Mouse (Mus musculus): ENCODE data around the gene Tmem25. TPM values are rescaled to one million over a fixed set of nuclear protein-coding genes. Genes with fewer than 3 reads are reported as not detected.

Tmem25 gene
- total RNA-seq (2022): 10 to 100 TPM in 1 of 4 experiments, 1 to 10 TPM in 3; 8.7 to 15.3 (median 9.4) TPM

DNA sequence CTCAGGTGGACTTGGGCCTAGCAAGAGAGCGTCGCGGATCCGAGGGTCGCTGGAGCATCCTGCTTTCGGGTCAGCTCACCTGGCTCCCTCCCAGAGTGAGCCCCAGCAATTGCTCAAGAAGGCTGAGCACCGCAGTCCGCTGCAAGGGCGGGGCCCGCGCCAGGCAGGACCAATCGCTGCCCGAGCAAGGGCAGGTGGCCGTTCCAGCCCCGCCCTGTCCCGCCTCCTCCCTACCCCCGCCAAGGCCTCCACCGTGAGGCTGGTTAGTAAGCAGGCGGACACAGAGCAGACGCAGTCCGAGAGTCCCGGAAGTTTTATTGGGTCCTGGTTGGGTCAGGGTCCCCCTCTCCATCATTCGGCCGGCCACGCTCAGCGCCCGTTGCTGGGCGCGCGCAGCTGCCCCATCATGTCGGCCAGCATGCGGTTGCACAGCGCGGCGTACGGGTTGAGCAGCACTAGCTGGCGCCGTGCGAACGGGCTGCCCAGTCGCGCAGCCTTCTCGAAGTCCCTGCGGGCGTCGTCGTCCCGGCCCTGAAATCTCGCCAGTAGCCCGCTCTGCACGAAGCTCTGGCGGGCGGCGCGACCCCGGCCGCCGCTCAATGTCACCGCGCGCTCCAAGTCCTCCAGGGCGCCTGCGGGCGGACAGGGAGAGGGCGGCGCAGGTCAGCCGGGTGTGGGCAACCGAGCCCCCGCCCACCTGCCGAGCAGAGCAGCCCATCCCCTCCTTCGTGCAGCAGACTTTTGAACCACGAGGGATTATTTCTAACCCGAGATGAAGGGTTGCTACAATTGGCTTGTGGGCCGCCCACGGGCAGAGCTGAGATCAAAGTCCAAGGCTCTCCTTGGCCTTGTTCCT, at the start of gene Tmem25:
Gene Tmem25, minus strand, starts transcription at position 206 of the 856 bp plus-strand sequence.
- peak; percentile 87 for DNase-seq

DNA sequence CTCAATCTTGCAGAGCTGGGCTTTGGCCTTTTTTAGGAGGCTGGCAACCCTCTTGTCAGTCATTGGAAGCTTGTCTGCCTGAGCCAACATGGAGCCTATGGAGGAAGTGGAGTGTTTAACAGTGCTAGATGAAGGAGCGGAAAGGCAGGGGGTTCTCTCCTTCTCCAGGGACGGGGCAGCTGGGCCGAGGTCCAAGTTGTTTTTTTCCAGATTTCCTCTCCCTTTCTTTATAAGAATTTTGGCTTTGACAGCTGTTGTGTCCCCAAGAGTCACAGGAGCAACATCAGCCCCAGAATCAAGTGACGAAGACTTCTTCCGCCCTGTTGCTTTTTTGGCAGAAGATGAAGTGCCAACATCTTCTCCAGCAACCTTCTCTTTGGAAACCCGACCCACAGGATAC, 48.3 kb upstream of the Tmem25 start:
- DNase-seq: no peak

DNA sequence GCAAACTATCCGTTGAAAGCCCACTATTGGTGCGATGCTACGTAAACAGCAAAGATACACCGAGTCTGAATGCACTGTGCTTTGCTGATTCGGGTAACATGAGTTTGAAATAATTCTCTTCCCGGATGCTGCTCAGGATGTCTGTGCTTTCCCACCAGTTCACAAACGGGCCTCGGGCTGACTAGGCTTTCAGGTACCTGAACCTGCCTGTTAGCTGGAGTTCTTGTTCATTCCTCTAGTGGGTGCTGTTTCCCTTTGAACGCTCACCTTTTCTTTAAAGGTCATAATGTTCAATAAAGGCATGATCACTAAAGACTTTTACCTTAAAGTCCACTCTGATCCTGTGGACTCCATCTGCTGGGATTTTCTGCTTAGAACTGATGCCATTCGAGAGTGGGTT, 42.1 kb upstream of the Tmem25 start:
- no peak for DNase-seq

DNA sequence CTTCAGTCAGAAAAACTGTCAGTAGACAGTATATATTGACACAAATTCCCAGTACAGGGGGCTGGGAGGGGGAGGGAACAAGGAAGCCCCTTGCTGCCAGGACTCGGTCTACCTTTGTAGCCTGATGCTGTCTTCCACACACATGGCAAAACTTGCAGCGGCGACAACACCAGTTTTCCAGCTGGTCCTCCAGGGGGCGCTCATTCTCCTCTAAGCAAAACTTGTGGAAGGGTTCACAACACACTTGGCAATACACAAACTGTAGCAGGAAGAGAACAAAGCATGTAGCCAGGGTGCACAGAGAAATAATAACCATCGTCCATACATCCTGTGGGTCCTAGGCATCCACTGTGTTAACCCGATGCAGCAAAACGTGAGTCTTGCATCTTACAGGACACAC, 37.3 kb upstream of the Tmem25 start:
- DNase-seq: peak; percentile 47

DNA sequence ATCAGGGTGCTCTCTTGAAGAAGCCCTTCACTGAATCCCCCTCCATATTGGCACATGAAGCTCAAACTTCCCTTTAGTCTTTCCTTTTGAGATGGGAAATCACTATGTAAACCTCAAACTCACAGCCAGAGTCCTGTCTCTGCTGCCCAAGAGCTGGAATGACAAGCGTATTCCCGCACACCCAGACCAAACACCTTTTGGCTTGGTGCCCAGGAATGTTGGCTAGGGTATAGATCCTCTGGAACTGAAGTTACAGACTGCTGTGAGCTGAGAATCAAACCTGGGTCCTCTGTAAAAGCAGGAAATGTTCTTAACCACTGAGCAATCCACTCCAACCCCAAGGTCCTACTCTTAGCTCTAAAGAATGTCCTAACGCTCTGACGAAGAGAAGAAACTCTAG, 33.2 kb upstream of the Tmem25 start:
- DNase-seq: no peak

DNA sequence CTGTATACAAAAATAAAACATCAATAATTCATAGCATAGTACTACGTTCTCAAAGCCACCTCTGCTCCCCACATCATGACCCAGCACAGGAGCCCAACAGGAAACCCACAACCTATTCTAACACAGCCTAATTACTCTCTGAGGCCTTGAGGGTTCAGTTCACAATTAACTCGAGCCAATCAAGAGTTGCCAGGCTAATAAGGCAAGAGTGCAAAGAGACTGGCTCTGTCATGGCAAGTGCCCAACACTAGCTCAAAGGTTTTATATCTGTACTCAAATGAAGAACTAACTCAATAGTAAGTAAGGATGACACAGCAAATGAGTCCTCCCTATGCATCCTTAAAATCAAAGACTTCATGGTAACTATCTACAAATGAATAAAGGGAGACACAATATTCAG, 31.4 kb upstream of the Tmem25 start:
- no peak for DNase-seq

DNA sequence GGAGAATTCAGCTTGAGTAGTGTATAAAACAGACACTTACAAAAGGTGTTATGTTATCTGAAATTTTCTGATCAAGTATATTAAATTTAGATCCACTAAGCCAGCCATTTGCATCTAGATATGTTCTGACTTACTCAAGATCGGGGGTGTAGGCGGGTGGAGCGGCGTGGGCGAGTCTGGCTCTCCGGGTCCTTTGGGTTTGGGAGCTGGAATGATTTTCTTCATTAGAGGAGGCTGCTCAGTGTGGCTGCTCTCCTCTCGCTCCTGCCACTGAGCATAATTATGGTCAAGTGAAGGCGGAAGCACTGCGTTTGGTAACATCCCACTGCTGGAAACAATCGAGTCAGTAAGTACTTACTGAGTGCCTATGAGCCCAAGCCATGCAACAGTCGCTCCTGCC, 29.8 kb upstream of the Tmem25 start:
- DNase-seq: no peak

DNA sequence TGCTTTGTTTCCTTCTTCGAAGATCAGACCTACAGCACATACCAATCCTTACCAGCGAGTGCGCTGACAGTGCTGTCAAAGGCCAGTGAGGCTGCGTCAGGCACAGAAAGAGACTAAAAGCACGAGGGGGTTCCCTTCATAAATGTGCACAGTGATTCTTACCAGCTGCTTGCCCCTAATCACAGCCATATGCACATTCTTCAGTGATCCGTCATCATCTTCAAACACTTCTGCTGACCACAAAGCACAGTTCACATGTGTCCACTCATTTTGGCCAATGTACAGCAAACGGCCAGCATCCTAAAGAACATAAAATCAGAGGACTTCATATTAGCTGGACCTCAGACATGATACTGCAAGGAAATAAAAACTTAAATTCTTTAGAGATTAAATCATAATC, 27.6 kb upstream of the Tmem25 start:
- no peak for DNase-seq

DNA sequence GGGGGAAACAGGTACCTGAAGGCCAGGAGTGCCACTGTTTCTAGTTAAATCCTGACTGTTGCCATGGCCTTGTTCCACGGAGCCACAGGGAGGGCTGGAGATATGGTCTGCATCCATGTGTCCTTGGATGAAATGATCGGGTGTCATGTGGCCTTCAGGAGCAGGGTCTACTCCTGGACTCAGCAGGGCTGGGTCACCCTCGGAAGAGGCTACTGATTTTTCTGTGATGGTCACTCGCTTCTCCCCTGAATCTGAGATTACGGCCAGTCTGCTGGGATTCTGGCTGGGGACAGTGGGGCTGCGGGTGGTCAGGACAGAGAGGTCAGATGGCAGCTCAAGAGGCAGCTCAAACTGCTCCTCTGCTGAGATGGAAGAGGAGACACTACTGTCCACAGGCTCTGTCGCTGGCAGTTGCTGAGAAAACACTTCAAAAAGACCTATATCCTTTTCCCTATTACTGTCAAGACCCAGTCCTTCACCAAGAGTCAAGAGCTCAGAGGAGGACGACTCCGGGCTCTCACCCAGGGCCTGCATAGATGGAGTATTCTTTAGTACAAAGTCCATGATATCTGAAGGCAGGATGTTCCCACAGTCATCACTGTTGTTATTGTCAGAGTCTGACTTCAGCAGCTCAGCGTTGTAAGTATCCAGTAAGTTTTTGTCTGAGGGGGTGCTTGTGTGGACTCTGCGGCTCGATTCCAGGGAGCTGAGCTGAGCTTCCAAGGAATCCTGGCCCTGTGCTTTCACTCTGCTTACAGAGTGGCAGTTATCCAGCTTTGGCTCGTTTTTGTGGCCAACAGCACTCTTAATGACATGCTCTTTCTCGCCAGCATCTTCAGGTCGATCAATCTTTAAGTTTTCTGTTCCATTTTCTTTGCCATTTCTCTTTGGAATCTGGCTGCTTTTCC, 21.1 kb upstream of the Tmem25 start:
- DNase-seq: no peak

DNA sequence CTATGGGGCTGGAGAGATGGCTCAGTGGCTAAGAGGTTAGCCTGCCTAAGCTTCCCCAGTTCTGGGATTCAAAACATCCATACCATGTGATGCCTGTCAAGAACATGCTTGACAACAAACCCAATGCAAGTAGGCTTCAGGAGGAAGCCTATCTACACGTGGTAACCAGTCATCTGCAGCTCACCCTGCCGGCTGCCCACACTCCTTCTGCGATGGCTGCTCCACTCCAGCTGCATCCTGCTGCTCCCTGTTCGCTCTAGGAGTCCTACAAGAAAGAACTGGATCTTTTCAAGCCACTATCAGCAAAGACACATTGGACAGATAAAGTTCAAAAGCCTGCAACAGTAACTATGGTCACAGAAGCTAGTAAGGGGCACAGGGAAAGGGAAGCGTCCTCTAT, 18.4 kb upstream of the Tmem25 start:
- no peak for DNase-seq

DNA sequence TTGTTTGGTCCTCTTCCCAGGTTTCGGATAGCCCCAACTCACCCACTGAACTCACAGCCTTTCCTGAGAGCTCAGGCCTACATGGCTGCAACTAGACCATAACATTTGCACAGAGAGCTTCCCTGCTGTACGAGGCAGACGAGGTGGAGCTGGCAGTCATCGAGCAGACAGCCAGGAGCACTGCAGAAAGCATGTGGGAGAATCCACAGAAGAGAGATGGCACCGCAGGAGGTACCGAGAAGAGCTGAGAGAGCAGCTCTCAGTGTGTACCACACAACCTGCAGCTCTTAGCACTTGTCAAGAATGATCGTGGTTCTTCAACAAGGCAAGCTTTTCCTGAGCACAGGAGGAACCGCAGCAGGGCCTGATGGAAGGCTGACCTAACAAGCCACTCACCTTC, 15.1 kb upstream of the Tmem25 start:
- no peak for DNase-seq

DNA sequence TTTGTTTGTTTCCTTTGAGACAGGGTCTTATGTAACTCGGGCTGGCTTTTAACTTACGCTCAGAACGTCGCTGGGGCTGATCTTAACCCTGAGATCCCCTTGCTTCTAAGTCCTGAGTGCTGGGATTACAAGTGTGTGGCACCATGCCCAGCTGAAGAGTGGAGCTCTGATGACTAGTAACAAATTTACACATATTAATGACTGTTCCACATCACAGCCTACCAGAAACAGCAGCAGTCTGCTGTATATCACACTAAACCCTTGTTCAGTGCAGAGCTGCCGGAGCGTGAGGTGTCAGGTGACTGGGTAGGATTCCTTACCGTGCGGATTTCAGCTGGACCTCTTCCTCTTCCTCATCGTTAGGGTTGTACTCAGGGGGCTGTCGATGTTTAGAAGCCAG, 11.2 kb upstream of the Tmem25 start:
- DNase-seq: no peak

DNA sequence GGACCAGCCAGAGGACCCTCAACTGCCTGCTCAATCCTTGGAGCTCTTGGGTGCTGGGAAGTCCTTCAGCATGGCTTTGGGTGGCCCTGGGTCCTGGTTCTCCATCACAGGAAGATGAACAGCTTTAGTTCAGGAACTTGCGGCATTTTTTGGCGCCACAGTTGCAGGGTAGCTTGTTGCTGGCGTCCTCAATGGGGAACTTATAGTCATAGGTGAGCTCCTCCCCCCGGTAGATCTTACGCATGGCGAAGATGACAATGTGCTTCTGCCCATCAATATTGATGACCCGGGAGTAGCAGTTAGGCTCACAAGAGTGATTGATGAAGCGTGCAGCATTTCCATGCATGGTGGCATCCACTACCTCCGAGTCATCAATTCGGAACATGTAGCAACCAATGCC, 8.7 kb upstream of the Tmem25 start:
- no peak for DNase-seq

DNA sequence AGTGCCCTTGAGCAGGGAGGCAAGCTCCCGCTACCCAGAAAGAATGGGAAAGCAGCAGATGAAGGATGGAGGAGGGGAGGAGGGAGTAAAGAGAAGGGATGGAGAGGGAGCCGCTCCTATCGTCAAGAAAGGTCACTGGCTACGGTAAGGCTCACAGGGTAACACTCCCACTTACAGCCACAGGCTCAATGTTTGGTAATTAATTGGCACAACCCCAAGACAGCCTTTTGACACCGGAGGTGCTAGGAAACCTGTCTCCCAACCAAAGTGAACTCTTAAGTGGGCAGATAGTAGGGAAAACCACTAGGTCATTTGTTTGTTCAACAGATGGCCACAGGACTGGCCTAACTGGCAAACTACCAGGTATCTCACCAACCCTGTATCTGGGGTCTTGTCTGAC, 8.0 kb upstream of the Tmem25 start:
- DNase-seq: no peak

DNA sequence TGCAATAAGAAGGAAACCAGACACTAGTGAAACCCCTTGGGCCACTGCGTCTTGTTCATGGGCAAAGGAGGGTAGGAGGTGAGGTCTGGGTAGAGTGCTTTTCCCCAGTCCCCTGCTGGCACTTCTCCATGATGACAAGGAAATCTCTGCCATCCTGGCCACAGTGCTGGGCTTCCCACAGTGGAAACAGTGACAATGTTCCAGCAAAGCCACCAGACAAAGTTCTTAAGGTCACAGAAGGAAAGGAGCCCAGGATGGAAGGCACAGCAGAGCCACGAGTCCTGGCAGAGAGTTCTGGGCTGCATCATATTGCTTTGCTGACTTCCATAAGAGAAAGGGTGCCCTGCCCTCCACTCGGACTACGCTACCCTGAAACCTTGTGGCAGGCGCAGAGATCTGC, 6.4 kb upstream of the Tmem25 start:
- DNase-seq: no peak

DNA sequence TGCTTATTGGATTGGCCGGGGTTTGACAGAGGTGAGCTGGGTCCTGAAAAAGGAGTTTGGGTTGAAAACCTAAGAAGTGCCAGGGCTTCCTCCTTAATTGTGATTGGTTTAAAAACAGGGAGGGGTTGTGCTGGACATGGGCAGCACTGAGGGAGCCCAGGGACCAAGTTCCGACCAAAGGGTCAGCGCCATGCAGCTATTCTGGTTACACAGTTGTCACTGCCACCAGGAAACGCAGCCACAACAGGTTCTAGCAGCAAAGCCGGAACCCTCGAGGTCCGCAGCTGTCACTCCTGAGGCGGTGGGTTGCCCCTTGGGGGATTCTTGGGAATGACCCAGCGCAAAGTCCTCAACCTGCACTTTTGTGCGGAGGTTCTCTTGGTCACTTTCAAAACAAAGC, 5.6 kb upstream of the Tmem25 start:
- no peak for DNase-seq

DNA sequence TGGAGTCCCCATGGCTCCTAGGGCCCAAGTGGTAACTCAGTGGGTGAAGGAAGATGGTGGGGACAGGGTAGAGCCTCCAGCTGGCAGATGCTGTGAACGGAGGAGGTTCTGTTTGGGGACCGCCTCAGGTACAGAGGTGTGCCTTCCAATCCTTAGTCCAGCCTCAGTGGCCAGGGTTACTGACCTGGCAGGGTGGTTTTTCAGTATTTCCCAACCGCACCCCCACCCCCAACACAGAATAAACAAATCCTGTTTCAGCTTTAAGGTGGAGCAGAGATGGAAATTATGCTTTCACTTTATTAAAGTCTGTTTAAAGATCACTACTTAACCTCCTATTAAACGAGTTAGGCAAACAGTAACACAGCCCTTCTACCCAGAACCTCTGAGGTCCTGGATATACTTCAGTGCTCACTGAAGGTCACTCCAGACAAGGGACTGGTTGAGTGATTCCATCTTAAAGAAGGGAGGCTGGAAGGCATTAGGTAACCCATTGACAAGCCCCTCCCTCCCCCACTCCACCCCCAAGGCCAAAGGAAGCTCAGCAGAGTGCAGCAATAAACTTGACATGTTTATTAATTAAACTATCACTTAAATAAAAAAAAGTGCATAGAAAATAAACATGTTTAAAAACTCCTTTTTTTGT, 3.8 kb upstream of the Tmem25 start, which contains the start of gene Ttc36:
Gene Ttc36, minus strand, starts transcription at position 265 of the 643 bp plus-strand sequence.
- DNase-seq: no peak

DNA sequence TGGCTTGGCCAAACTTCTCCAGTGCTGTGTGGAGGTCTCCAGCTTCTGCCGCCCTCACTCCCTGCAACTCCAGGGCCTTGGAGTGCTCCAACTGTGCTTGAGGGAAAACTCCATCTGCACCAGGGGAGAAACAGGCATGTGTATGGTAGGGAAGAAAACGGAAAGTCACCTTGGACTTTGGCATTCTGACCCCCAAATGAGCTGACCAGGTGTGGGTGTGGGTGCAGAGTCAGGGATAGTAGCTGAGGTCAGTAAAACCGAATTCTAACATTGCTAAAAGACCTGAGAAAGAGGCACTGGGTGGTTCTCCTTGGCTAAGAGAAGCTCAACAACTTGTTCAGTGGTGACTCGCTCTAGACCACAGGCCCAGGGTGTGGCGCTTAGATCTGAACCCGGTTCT, 2.6 kb upstream of the Tmem25 start:
- no peak for DNase-seq

DNA sequence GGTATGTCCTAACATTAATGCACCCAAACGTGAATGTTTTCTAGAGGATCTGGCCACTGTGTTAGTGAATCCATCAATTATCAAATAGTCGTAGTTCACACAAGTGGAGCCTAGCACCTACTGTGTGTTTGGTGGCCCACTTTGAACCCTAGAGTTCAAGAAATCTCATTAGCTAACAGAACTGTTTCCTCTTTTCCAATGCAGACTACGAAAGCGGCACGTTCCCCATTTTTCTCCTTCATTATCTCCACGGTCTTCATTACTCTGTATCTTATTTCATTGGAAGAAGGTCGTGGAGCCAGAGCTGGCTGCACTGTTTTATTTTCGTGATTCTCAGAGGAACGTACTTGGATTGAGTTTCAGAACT, 834 bp upstream of the Tmem25 start:
- no peak for DNase-seq

DNA sequence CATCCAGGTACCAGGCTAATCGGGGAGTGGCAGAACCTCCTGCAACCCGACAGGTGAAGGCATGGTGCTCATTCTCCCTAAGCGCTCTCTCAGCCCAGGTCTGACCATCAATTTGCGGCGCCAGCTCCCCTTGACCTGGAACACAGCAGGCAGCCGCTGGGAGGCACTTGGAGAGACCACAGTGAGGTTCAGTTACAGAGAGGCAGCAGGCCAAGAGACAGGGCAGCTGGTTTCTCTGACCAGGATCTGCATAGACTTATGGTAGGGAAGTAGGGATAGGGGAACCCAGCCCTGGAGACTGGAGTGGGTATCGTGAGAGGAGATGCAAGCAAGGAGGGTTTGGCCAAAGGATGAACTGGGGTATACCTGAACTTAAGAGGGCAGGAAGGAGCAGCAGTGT, 809 bp downstream of the Tmem25 start:
- no peak for DNase-seq

DNA sequence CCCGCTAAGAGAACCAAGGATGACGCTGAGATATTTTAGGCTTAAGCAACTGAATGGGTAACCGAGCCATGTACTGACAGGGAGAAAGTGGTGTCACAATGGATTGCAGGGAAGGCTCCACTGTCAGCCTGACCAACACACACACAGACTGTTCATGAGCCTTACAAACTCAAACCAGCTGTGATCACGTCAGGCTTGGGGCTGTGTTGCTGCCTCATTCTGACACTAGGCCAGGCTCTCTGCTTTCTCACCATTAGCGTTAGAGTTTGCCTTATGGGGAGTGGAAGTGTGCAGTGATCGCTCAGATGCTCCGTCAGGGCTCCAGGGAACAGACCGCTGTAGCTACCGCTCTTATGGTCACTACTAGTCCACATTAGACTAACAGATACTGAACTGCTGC, 6.3 kb downstream of the Tmem25 start:
- no peak for DNase-seq

DNA sequence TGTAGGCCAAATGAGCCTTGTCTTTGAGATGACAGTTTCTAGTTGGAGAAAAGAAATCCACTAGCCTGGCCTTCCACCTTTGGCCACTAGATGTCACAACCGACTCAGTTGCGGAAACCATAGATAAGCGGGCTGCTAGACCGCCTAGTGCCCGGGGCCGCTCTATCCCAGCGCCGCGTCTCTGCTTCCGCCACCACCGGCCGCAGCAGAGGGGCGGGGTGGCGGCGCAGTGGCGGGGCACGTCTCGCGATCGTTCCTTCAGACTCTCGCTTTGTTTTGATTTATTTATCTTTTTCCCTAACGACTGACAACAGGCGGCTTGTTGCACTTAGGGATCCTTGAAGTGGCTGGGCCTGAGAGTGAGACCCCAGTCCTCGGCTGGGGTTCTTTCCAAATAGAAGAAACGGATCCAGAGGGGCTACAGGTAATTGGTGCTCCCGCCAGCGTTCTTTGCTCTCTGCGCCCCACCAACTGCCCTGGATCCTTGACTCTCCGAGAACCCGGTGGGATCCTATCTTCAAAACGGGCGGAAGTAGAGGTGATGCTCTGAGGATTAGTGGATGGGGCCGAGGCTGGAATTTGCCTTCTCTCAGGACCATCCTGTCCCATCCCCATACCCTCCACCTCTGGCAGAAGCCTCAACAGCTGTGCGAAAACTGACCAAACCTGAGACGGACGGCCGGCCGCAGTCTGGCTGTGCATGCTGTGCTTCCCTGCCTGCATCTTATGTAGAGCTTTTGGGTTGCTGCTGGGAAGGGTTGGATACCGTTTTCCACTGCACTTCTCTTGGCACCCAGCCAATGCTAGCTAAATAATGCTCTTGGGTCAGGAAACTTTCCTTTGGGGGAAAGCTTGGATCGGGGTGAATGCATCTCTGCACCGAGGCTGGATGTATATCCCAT, 26.1 kb downstream of the Tmem25 start:
- DNase-seq: peak; percentile 90

All from adrenal gland, adult 8-10 months (tissue).